Mouse (Mus musculus): ENCODE data around the gene Fbln7. TPM values are rescaled to one million over a fixed set of nuclear protein-coding genes. Genes with fewer than 3 reads are reported as not detected.

Fbln7 gene
- total and polyA plus RNA-seq, 3 experiments: not detected

GRCm38 (mm10) chr2:128837531-128837930, 25.2 kb upstream of the Fbln7 start:
- no peak overlapping the region for H3K27ac ChIP-seq (ENCODE audit: control insufficient read depth, low read depth, low read length)
- H3K9me3 ChIP-seq (replicated peaks; ENCODE audit: insufficient read depth, low read length): no peaks in the 10 kb centered on the region
- no peak for DNase-seq (ENCODE audit: low read depth, low spot score)
- H3K4me3 ChIP-seq (ENCODE audit: control insufficient read depth in 1 of 2, insufficient read depth in 1 of 2, low read depth in 2 of 2, low read length in 2 of 2): no peak overlapping the region
- H3K36me3 ChIP-seq (ENCODE audit: control insufficient read depth in 1 of 2, insufficient read depth in 2 of 2, low read length in 2 of 2): peaks cover 0 to 6% of the 10 kb centered on the region in 2 experiments; a peak in 3 of 4 replicates
- H3K79me2 ChIP-seq (ENCODE audit: control insufficient read depth, insufficient read depth, low read length, poor library complexity): no peaks in the 10 kb centered on the region
- no peak for TF ChIP-seq CHD2 (IDR thresholded peaks at IDR 0.05; ENCODE audit: low read length)
- no peak for TF ChIP-seq MYB (IDR thresholded peaks at IDR 0.05; ENCODE audit: low read depth, low read length)
- TF ChIP-seq ZC3H11A (IDR thresholded peaks at IDR 0.05; ENCODE audit: low read depth, low read length): no peak
- no peak for TF ChIP-seq USF2 (IDR thresholded peaks at IDR 0.05; ENCODE audit: borderline replicate concordance in 1 of 2, insufficient read depth in 1 of 2, low read depth in 1 of 2, low read length in 2 of 2)
- TF ChIP-seq GATA1 (IDR thresholded peaks at IDR 0.05; ENCODE audit: low read depth, low read length): no peak
- TF ChIP-seq SIN3A (IDR thresholded peaks at IDR 0.05; ENCODE audit: low read length): no peak
- TF ChIP-seq CHD1 (IDR thresholded peaks at IDR 0.05; ENCODE audit: low read depth, low read length): no peak
- TF ChIP-seq ZKSCAN1 (IDR thresholded peaks at IDR 0.05; ENCODE audit: low read depth, low read length): no peak
- TF ChIP-seq RAD21 (IDR thresholded peaks at IDR 0.05; ENCODE audit: low read depth, low read length): no peak
- no peak for TF ChIP-seq GABPA (IDR thresholded peaks at IDR 0.05; ENCODE audit: low read depth, low read length)
- no peak for TF ChIP-seq POLR2A (IDR thresholded peaks at IDR 0.05; ENCODE audit: control insufficient read depth in 1 of 2, insufficient read depth in 1 of 2, low read depth in 1 of 2, low read length in 2 of 2, poor library complexity in 1 of 2)
- TF ChIP-seq USF1 (IDR thresholded peaks at IDR 0.05; ENCODE audit: low read depth, low read length): no peak
- no peak for TF ChIP-seq CTCF (IDR thresholded peaks at IDR 0.05 in 2 of 3, conservative IDR thresholded peaks at IDR 0.05 in 1 of 3; ENCODE audit: control insufficient read depth in 1 of 3, insufficient read depth in 1 of 3, low read depth in 2 of 3, low read length in 3 of 3, poor library complexity in 1 of 3, severe bottlenecking in 1 of 3)
- TF ChIP-seq ZNF384 (IDR thresholded peaks at IDR 0.05; ENCODE audit: low read depth, low read length): no peak
- TF ChIP-seq NELFE (IDR thresholded peaks at IDR 0.05; ENCODE audit: low read depth, low read length): no peak
- no peak overlapping the region for H3K9ac ChIP-seq (ENCODE audit: control insufficient read depth, low read depth, low read length, poor library complexity, severe bottlenecking)
- H3K4me1 ChIP-seq (ENCODE audit: control insufficient read depth in 1 of 2, insufficient read depth in 2 of 2, low read length in 2 of 2): peaks cover 2 to 3% of the 10 kb centered on the region in 2 experiments; a peak in 2 of 4 replicates
- H3K27me3 ChIP-seq (ENCODE audit: control insufficient read depth in 1 of 2, insufficient read depth in 2 of 2, low read length in 2 of 2): no peaks in the 10 kb centered on the region

- no peak for TF ChIP-seq SIN3A (IDR thresholded peaks at IDR 0.05; ENCODE audit: low read length)
- no peak for TF ChIP-seq JUND (IDR thresholded peaks at IDR 0.05; ENCODE audit: low read depth, low read length)
- TF ChIP-seq ZNF384 (IDR thresholded peaks at IDR 0.05; ENCODE audit: low read depth, low read length): no peak
- TF ChIP-seq UBTF (IDR thresholded peaks at IDR 0.05; ENCODE audit: borderline replicate concordance, insufficient read depth, low read depth, low read length): no peak
- no peak for TF ChIP-seq MYC (IDR thresholded peaks at IDR 0.05; ENCODE audit: low read depth, low read length)
- no peak for TF ChIP-seq GABPA (IDR thresholded peaks at IDR 0.05; ENCODE audit: low read depth, low read length)
- Histone ChIP-seq H3K36me3 (ENCODE audit: control insufficient read depth in 1 of 2, insufficient read depth in 2 of 2, low read length in 2 of 2) (peaks cover 0 to 12% of the 10 kb centered on the region in 2 experiments; a peak in 3 of 4 replicates), H3K27ac (ENCODE audit: control insufficient read depth, low read depth, low read length) (no peak overlapping the region), H3K4me3 (ENCODE audit: control insufficient read depth in 1 of 2, insufficient read depth in 1 of 2, low read depth in 2 of 2, low read length in 2 of 2) (no peak overlapping the region), H3K27me3 (ENCODE audit: control insufficient read depth in 1 of 2, insufficient read depth in 2 of 2, low read length in 2 of 2) (no peaks in the 10 kb centered on the region), H3K9me3 (replicated peaks; ENCODE audit: insufficient read depth, low read length) (no peaks in the 10 kb centered on the region), H3K9ac (ENCODE audit: control insufficient read depth, low read depth, low read length, poor library complexity, severe bottlenecking) (no peak overlapping the region), H3K4me1 (ENCODE audit: control insufficient read depth in 1 of 2, insufficient read depth in 2 of 2, low read length in 2 of 2) (peaks cover 5 to 9% of the 10 kb centered on the region in 2 experiments; a peak in 2 of 4 replicates), H3K79me2 (ENCODE audit: control insufficient read depth, insufficient read depth, low read length, poor library complexity) (no peaks in the 10 kb centered on the region)
- no peak for DNase-seq (ENCODE audit: low read depth, low spot score)
Observed at GRCm38 (mm10) chr2:128838611-128839010, 24.2 kb upstream of the Fbln7 start.
